Mouse (Mus musculus) small intestine, adult 2 months (tissue): ENCODE data around the gene Slc16a11.

Experiments
- CTCF ChIP-seq: fragments of 200-500 bp; IDR thresholded peaks from 2 replicates; pipeline ENCODE4 v1.5.1; 2012; ENCODE audit warnings: low read depth, mild to moderate bottlenecking, control low read depth, inconsistent platforms, low read length, moderate library complexity, mixed read lengths; ENCODE audit not compliant: insufficient replicate concordance, insufficient read length; ENCODE audit errors: extremely low read depth
- POLR2A ChIP-seq: fragments of 200-500 bp; IDR thresholded peaks from 2 replicates; pipeline ENCODE4 v1.6.1; 2012; ENCODE audit warnings: low read depth, mild to moderate bottlenecking, control low read depth, inconsistent platforms, low read length, moderate library complexity

GRCm38 (mm10) chr11:70220323-70220722 is 7.8 kb downstream of the Slc16a11 start:
- TF ChIP-seq CTCF (no peak), POLR2A (no peak)
